Mouse (Mus musculus) cortical plate, adult 2 months (tissue): Measurements from ENCODE around the gene Brd4.

ENCODE experiments used
- CTCF ChIP-seq: fragments of 200-500 bp; IDR thresholded peaks from 2 replicates; pipeline ENCODE4 v1.5.1; 2011; ENCODE audit warnings: mild to moderate bottlenecking, control low read depth, low read length; ENCODE audit not compliant: insufficient read depth; ENCODE audit errors: extremely low read depth
- POLR2A ChIP-seq: fragments of 200-500 bp; IDR thresholded peaks from 2 replicates; pipeline ENCODE4 v1.6.1; 2011; ENCODE audit warnings: mild to moderate bottlenecking, low read length, control low read depth; ENCODE audit not compliant: insufficient read depth; ENCODE audit errors: extremely low read depth

GRCm38 (mm10) chr17:32307963-32308362, 23.4 kb upstream of the Brd4 start:
- TF ChIP-seq CTCF (no peak), POLR2A (no peak)
